Mouse (Mus musculus) lung, postnatal 14 days (tissue): ENCODE measurements around the gene Golt1b.

Experiments
- DNase-seq: peaks from one replicate; pipeline ENCODE4 v3.0.0; 2021

Golt1b gene

GRCm38 (mm10) chr6:142386285-142387010 is 573 bp upstream of the Golt1b start:
- no peak for DNase-seq

GRCm38 (mm10) chr6:142387755-142388271 is 792 bp downstream of the Golt1b start:
- no peak for DNase-seq

- DNase-seq, result no peak
Measured at GRCm38 (mm10) chr6:142389101-142389500, 2.1 kb downstream of the Golt1b start.

- no peak for DNase-seq
Measured at GRCm38 (mm10) chr6:142392312-142392711, 5.3 kb downstream of the Golt1b start.

GRCm38 (mm10) chr6:142394669-142395068 is 7.6 kb downstream of the Golt1b start:
- peak; percentile 14 for DNase-seq

GRCm38 (mm10) chr6:142395756-142396155 is 8.7 kb downstream of the Golt1b start:
- DNase-seq, result no peak

- DNase-seq, result no peak
Measured at GRCm38 (mm10) chr6:142411140-142411539, 24.1 kb downstream of the Golt1b start.

GRCm38 (mm10) chr6:142412906-142413491 is 26.0 kb downstream of the Golt1b start, which contains the start of gene Spx:
Spx (plus strand) TSS chr6:142413441.
- no peak for DNase-seq

GRCm38 (mm10) chr6:142413845-142414244 is 26.8 kb downstream of the Golt1b start:
- DNase-seq, result no peak

- DNase-seq, result no peak
Measured at GRCm38 (mm10) chr6:142414597-142414996, 27.6 kb downstream of the Golt1b start.

- DNase-seq, result no peak
Measured at GRCm38 (mm10) chr6:142424976-142425375, 38.0 kb downstream of the Golt1b start.

GRCm38 (mm10) chr6:142429072-142429471 is 42.1 kb downstream of the Golt1b start:
- DNase-seq, result no peak

- DNase-seq, result no peak
Measured at GRCm38 (mm10) chr6:142451381-142451780, 64.4 kb downstream of the Golt1b start.

GRCm38 (mm10) chr6:142453311-142453710 is 66.3 kb downstream of the Golt1b start:
- DNase-seq, result no peak
